Mouse (Mus musculus) thymus, adult 2 months (tissue): ENCODE data around the gene Mrpl18. TPM values are rescaled to one million over a fixed set of nuclear protein-coding genes. Genes with fewer than 3 reads are reported as not detected.
"Not testable (repeated sequence)": the region's sequence is repeated elsewhere in the genome, so short reads cannot be mapped to it uniquely, and the experiment has no call there.

Source experiments
- DNase-seq: peaks from one replicate; pipeline ENCODE4 v3.0.0; 2021
- H3K27ac ChIP-seq: fragments of 200-500 bp; 2 replicates; pipeline ENCODE4 v1.5.1; 2012; ENCODE audit warnings: low read length, control low read depth; ENCODE audit not compliant: control insufficient read depth, insufficient read depth
- H3K27me3 ChIP-seq: fragments of 200-500 bp; 2 replicates; pipeline ENCODE4 v1.6.1; 2012; ENCODE audit warnings: mild to moderate bottlenecking, low read length, moderate library complexity, mixed read lengths; ENCODE audit not compliant: control insufficient read depth, insufficient read depth
- H3K36me3 ChIP-seq: fragments of 200-500 bp; 2 replicates; pipeline ENCODE4 v1.6.1; 2012; ENCODE audit warnings: mild to moderate bottlenecking, low read length, moderate library complexity; ENCODE audit not compliant: control insufficient read depth, insufficient read depth
- H3K4me1 ChIP-seq: fragments of 200-500 bp; replicated peaks from 2 replicates; pipeline ENCODE4 v1.6.1; 2012; ENCODE audit warnings: low read length; ENCODE audit not compliant: control insufficient read depth, insufficient read depth
- H3K4me3 ChIP-seq: fragments of 200-500 bp; 2 replicates; pipeline ENCODE4 v1.5.1; 2012; ENCODE audit warnings: mild to moderate bottlenecking, low read length, control low read depth, moderate library complexity; ENCODE audit not compliant: control insufficient read depth, insufficient read depth
- CTCF ChIP-seq: fragments of 200-500 bp; IDR thresholded peaks from 2 replicates; pipeline ENCODE4 v1.5.1; 2012; ENCODE audit warnings: mild to moderate bottlenecking, control low read depth, low read length, moderate library complexity, borderline replicate concordance; ENCODE audit not compliant: control insufficient read depth, poor library complexity, insufficient read depth; ENCODE audit errors: extremely low read depth
- POLR2A ChIP-seq: fragments of 200-500 bp; IDR thresholded peaks from 2 replicates; pipeline ENCODE4 v1.6.1; 2012; ENCODE audit warnings: mild to moderate bottlenecking, low read length, control low read depth, moderate library complexity; ENCODE audit not compliant: control insufficient read depth, poor library complexity, insufficient read depth; ENCODE audit errors: extremely low read depth
- WGBS: fragments of 180-500 bp; shearing (Covaris S2); methylation state at CpG from one replicate; pipeline ENCODE4 v1.1.7; 2018; 5-methylcytosine and 5-hydroxymethylcytosine counted together
- polyA plus RNA-seq: library from polyadenylated mRNA; depleted of rRNA; stranded (reverse); fragments of >200 nt; gene quantifications from 2 replicates; pipeline ENCODE4 v1.2.3, GENCODE M21; 2012; rRNA removed

Mrpl18 gene
- polyA plus RNA-seq: 48.4 and 54.8 TPM in 2 replicates

GRCm38 (mm10) chr17:12915881-12916583 is at the start of gene Mrpl18:
Gene Mrpl18, minus strand, starts transcription at chr17:12916345.
- Histone ChIP-seq H3K27ac (peak within 1 kb of the TSS; percentile 76), H3K4me1 (peaks cover 5% of the 10 kb centered on the region; the same call in 1 of the 2 replicates), H3K36me3 (peaks cover 40% of the 10 kb centered on the region), H3K27me3 (no peaks in the 10 kb centered on the region), H3K4me3 (peak within 1 kb of the TSS; percentile 82)
- DNase-seq: peak; percentile 98
- WGBS: under 1% methylated on average over 56 of the region's 56 CpGs
- peak; percentile 88 for TF ChIP-seq POLR2A
- TF ChIP-seq CTCF: peak; percentile 54

- WGBS: 95% methylated on average over 3 of the region's 3 CpGs
- TF ChIP-seq POLR2A (no peak), CTCF (no peak)
- Histone ChIP-seq H3K36me3 (peaks cover 25% of the 10 kb centered on the region), H3K27me3 (no peaks in the 10 kb centered on the region), H3K4me1 (peaks cover 5% of the 10 kb centered on the region), H3K27ac (no peak overlapping the region), H3K4me3 (no peak overlapping the region)
- DNase-seq: no peak
These were observed 47.3 kb upstream of the Mrpl18 start for GRCm38 (mm10) chr17:12963476-12963875.

- WGBS: under 1% methylated on average over 42 of the region's 42 CpGs
- TF ChIP-seq POLR2A: peak; percentile 88
- TF ChIP-seq CTCF: peak; percentile 45; the same call in 1 of the 2 replicates
- H3K27me3 ChIP-seq: no peaks in the 10 kb centered on the region
- H3K4me1 ChIP-seq: peaks cover 5% of the 10 kb centered on the region
- DNase-seq: peak; percentile 95
- peak within 1 kb of the TSS; percentile 67 for H3K4me3 ChIP-seq
- H3K36me3 ChIP-seq: no peaks in the 10 kb centered on the region
- H3K27ac ChIP-seq: no peak within 1 kb of the TSS
These were observed 44.3 kb upstream of the Mrpl18 start, which contains the start of gene Acat2 for GRCm38 (mm10) chr17:12960331-12960873. Gene Acat2, minus strand, starts transcription at chr17:12960747.

GRCm38 (mm10) chr17:12959377-12959776 is 43.2 kb upstream of the Mrpl18 start:
- not testable (repeated sequence) for H3K4me1 ChIP-seq, DNase-seq, H3K27me3 ChIP-seq, H3K27ac ChIP-seq, H3K36me3 ChIP-seq, H3K4me3 ChIP-seq
- WGBS: 44% methylated on average over 1 of the region's 2 CpGs

GRCm38 (mm10) chr17:12956664-12957063 is 40.5 kb upstream of the Mrpl18 start:
- peaks cover 3% of the 10 kb centered on the region; the same call in 1 of the 2 replicates for H3K36me3 ChIP-seq
- no peak overlapping the region for H3K27ac ChIP-seq
- TF ChIP-seq CTCF (no peak), POLR2A (no peak)
- no peak overlapping the region for H3K4me3 ChIP-seq
- 97% methylated on average over 8 of the region's 8 CpGs for WGBS
- DNase-seq: no peak
- peaks cover 5% of the 10 kb centered on the region for H3K4me1 ChIP-seq
- H3K27me3 ChIP-seq: no peaks in the 10 kb centered on the region

DNA sequence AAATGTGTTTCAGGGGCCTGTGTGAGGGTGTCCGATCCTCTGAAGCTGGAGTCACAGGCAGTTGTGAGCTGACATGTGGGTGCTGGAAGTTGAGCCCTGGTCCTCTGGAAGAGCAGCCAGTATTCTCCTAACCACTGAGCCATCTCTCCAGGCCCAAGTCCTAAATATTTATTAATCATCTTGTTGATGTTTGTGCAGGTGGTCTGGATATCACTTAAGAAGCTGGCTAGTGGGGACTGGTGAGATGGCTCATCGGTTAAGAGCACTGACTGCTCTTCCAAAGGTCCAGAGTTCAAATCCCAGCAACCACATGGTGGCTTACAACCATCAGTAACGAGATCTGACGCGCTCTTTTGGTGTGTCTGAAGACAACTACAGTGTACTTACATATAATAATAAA is 33.5 kb upstream of the Mrpl18 start:
- Histone ChIP-seq H3K27me3 (no peaks in the 10 kb centered on the region), H3K36me3 (peaks cover 34% of the 10 kb centered on the region), H3K27ac (no peak overlapping the region), H3K4me1 (no peaks in the 10 kb centered on the region), H3K4me3 (no peak overlapping the region)
- TF ChIP-seq CTCF: no peak
- TF ChIP-seq POLR2A: no peak
- 97% methylated on average over 5 of the region's 5 CpGs for WGBS
- no peak for DNase-seq
